Mouse (Mus musculus): Measurements from ENCODE around the gene Acp7.

Gene Acp7

DNA sequence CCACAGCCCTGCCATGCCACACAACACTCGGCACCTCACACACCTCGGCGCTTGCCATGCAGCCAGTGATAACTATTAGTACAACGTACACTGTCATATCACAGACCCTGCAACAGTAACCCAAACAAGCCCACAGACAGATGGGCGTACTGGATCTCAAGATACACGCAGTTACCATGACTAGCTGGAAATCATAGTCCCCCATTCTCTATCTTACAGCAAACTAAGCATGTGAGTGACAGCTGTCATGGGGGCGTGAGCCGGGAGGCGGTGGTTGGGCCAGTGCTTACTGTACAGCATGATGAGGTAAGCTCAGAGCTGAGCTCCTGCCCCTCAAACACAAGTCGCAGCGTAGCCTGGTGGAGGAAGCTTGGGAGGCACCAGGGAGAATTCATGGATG lies 55.5 kb downstream of the Acp7 start:
- DNase-seq = no peak

GRCm38 (mm10) chr7:28573236-28573635 lies 57.9 kb downstream of the Acp7 start:
- no peak for DNase-seq

DNA sequence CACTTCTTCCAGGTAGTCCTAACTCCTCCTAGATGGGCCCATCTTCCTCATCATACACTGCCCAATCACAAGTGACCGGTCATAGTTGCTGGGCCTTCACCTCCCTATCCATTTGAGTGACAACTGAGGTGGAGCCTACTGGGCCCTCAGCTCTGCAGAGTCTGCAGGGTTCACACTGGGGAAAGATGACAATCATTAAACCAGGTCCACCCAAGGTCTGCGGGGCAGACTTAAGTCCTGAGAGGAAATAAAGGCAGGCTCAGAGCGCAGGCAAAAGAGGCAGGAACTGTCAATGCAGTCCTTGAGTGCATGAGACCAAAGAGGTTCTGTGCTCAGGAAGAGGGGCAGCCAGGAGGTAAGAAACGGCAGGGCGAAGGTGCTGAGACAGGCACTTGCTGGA lies 58.4 kb downstream of the Acp7 start:
- DNase-seq = no peak

GRCm38 (mm10) chr7:28570982-28571682 lies 60.0 kb downstream of the Acp7 start:
- no peak for DNase-seq

- peak; percentile 61 for DNase-seq
These were observed 60.7 kb downstream of the Acp7 start for GRCm38 (mm10) chr7:28570291-28570981.

- peak; percentile 72 for DNase-seq
These were observed 62.9 kb downstream of the Acp7 start for GRCm38 (mm10) chr7:28568253-28568652.

GRCm38 (mm10) chr7:28567539-28567938 lies 63.6 kb downstream of the Acp7 start:
- DNase-seq = no peak

GRCm38 (mm10) chr7:28565407-28565806 lies 65.7 kb downstream of the Acp7 start:
- DNase-seq = no peak

DNA sequence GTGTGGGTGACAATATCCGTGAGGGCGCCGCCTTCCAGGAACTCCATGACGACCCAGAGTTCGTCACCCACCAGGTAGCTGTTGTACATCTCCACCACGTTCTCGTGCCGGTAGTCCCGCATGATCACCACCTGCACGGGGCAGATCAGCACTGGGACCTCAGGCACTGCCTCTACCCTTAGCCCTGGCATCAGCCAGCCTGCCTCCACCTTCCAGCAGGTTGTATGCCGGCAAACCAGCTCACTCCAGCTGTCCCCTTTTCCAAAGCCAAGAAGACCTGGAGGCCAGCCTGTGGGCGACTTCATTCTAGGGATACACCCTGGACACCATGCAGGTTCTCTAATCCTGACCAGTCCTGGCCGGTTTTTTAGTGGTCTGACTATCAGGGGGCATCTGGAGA lies 68.2 kb downstream of the Acp7 start:
- peak; percentile 46 for DNase-seq

GRCm38 (mm10) chr7:28562371-28562770 lies 68.8 kb downstream of the Acp7 start:
- DNase-seq = peak; percentile 57

- no peak for DNase-seq
These were observed 69.2 kb downstream of the Acp7 start for GRCm38 (mm10) chr7:28561967-28562366.

GRCm38 (mm10) chr7:28560856-28561255 lies 70.3 kb downstream of the Acp7 start:
- no peak for DNase-seq

- DNase-seq = no peak
These were observed 72.6 kb downstream of the Acp7 start for GRCm38 (mm10) chr7:28558486-28558885.

DNA sequence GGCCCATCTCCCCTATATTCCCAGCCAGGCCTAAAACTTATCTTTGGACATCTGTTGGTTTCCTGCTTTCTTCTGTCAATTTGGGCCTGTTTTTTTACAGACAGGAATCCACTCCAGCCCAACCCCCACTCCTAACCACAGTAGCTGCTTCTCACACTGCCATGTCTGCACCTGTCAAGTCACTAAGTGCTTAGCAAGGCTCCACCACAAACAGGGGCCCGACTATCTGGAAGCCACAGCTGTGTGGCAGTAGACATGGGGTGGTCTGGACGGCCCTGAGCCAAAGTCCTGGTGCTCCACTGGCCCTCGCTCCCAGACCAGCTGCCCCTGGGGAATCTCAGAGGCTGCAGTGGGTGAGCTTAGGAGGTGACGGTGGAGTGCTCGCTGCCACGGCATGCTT lies 73.4 kb downstream of the Acp7 start:
- DNase-seq = no peak
